Mouse (Mus musculus) ES-Bruce4 (cell line): ENCODE data around the gene Ccdc32.

Experiments
- CTCF ChIP-seq: IDR thresholded peaks from one replicate; pipeline ENCODE4 v1.8.1; 2011; ENCODE audit warnings: low read depth, low read length
- POLR2A ChIP-seq: IDR thresholded peaks from one replicate; pipeline ENCODE4 v1.8.1; 2011; ENCODE audit warnings: low read length; ENCODE audit not compliant: insufficient read depth

DNA sequence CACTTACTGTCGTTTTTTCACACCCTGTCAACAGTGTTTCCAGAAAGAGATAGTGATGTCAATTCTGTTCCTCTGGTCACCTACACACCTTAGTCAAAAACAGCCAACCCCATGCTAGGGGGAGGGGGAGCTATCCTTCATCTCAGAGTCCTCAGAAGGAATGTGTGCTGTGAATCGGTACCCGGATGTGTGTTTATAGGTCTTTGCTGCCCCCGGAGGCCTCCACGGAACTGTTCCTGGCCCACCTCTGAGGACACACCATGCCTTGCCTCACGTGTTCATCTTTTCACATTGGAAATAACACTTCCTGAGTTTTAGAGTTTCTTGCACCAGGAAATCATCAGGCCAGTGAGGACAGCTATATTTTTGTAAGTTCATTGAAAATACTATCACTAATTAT, 51.1 kb downstream of the Ccdc32 start:
- TF ChIP-seq CTCF (peak; percentile 23), POLR2A (no peak)
